Mouse (Mus musculus) urinary bladder, postnatal 4 days (tissue): ENCODE measurements around the gene Gas6.

ENCODE experiments used
- DNase-seq, 2 experiments: peaks; one replicate each; pipeline ENCODE4 v3.0.0; 2021 to 2022; ENCODE audit warnings: low spot score in 2 of 2

Gene Gas6

DNA sequence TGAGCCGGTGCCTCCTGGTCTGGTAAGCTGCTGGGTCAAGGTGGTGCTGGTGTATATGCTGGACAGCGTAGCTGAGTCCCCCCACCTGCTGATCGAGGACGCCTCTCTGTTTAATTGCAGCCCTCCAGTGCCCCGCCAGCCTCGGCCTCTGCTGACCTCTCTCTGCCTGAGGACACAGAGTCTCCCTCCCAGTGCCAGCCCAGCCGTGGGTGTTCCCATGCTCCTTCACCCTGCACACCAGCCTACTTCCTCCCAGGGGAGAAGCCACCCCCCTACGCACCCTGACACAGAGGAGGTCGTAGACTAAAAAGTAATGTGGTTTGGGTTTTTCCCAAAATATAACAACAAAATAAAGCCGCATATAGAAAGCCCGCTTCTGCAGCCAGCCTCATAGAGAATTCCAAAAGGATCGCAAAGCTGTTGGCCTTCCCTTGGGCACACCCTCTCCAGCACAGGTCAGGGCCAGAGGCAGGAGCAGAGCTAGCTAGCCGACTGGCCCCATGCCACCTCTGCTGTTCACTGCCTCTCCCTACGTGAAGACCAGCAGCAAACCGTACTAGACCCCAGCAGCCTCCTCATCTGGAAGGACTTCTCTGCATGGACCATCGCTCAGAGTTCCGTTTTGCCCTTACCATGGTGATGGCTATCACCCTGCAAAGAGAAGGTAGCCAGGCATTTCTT is 33.1 kb downstream of the Gas6 start:
- no peak for DNase-seq

DNA sequence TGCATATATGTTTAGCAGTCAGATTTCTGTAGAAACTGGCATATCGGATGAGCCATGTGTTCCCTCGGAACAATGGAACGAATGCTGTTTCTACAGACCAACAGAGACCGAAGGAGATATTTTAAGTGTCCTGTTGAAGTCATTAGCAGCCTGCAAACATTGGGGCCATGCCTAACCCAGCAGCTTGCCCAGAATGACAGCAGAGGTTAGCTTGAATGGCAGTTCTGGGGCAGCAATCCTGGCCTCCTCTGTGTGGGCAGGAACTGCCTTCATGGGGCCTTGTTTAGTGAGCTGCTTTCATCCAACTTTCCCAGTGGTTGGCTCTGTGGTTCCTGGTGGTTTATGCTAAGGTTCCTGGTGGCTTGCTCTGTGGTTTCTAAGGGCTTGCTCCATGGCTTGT is 34.9 kb downstream of the Gas6 start:
- DNase-seq = no peak

DNA sequence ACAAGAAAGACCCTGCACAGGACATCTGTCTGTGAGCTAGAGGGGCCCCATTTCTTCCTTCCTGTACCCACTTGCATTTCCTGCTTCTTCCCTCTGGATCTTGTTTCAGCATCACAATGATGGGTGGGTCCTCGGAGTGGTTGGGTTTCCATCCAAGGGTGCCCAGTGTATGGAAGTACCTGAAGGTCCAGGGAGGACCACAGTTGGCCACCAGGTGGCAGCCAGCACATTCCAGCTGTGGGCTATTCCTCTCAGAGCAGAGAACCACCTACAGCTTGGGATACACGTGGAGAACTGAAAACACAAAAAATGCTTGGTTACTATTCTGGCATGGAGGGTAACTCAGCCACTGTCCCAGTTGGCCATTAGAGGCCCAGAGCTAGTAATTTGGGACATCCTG is 39.0 kb downstream of the Gas6 start:
- DNase-seq = no peak

DNA sequence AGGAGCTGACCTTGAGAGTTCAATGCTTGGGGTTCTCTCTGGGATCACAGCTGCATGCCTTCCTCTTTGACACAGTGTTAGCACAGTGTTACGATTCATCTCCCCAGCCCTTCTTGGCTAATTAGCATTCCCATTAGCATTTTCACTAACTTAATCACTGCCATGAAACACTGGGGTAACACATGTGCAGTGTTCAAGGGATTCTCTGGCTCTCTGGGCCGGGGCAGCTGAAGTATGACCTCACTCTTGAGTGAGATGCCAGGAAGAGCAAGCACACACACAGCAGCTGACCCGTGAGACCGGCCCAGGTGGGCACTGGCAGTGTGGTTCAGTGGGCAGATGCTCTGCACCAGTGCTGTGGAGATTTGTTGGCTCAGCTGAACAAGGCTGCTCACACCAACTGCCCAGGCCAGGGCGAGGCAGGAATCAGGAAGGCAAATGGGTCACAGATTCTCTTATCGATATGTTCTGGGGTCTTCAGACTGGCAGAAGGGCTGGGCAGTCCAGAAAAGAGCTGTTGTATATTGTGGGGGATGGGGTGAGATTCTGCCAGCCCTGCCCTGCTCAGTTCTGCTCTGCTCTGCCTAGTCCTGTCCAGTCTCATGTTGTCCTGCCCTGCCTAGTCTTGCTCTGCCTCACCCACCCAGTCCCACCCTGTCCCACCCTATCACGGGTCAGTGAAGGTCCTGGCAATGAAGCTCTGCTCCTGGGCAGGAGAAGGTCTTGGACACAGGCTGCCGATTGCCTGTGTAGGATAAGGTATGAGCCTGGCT is 39.8 kb downstream of the Gas6 start:
- no peak for DNase-seq

DNA sequence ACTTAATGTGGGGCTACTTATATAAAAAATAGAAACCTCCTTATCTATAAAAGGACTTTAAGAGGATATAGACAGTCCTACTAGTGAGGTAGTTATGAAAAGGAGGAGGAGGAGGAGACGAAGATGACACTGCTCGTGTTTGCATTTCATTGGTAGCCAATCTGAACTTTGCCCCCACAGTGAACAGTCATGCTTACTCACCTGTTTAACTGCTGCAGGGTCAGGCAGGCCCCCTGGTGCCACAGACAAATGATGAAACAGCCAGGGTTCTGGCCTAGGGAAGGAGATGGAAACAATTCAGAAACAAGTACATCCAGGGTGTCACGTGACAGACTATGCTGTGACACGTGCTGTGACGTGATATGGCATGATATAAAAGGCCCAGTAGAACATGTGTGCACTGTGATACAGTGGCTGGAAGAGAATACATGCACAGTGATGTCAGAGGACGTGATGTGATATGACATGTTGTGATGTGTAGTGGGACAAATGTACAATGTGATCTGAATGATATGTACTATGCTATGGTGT is 42.5 kb downstream of the Gas6 start:
- no peak for DNase-seq

DNA sequence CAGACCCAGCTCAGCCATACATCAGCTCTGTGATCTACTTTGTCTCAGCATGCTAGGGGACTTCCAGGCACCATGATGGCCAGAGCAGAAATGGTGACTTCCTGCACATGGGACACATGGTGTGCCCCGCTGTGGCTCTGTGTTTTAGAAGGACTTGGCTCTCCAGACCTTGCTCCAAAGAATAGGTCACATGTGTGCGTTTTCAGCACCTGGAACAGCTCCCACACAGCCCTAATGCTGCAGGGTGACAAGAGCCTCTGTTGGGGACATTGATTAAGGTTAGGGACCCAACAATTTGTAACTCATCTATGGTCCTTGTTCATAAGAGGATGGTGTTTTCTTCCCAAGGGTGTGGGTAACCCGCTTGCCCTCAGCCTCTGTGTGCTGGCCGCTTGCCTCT is 46.1 kb downstream of the Gas6 start:
- no peak for DNase-seq

DNA sequence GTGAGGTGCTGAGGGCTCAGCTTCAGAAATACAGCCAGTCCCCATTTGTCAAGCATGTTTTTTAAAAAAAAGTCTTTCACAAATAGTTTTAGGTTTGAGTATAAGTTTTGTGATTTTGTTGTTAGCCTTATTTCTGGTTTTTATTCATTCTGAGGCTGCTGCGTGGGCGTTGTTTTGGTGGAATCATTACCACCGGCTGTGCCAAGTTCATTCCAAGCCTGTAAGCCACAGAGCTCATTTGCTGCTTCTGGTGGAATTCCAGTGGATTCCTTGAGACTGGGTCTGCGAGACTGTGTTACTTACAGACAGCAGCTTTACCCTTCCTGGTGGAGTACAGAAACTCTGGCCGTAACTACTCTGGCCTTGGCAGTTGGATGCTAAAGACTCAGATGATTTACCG is 47.8 kb downstream of the Gas6 start:
- no peak for DNase-seq

DNA sequence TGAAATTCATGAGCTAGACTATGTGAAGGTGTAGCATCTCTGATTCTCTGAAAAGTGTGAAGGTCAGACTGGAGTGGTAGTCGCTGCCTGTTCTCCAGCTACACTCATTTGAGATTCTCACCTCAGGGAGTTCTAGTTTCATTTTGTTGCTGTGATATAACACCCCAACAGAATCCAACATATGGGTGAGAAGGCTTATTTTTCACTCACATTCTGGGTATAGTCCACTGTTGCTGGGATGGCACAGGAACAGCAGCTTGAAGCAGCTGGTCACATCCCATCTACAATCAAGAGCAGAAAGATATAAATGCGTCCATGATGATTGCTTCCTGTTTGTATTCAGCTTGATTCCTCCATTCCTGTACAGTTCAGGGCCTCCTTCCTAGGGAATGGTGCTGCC is 52.1 kb downstream of the Gas6 start:
- DNase-seq = no peak

DNA sequence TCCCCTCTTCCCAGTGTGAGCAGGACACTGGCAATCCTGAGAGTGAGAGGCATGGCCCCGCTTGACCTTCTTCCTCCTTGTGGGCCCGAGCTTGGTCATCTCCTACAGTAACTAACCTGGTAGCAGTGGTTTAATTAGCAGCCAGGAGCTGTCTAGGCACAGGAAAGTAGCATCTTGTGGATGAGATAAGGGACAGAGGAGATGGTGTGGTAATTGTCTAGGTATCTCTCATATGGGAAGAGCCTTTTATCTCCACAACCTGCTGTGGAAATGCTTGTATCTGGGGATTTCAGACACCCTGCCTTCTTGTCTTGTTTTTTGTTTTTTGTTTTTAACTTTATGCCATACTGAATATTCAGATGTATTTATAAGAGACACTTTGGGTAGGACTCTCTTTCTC is 56.8 kb downstream of the Gas6 start:
- DNase-seq = no peak

DNA sequence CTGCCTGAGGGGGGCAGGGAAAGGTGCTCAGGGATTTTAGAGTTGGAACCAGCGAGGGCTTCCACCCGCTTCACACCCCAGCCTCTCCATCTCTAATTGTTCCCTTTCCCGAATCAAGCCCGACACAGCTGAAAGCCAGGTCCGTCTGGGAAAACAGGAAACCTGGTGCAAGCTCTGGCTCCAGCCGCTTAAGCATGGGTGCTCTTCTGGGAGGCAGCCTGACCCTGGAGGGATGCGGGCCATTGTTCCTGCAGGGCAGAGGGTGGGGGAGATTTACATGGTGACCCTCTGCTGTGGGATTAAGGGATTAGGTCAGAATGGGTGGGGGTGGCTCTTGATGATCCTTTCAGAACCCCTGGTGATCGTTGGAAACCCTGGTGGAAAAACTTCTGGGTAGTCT is 58.2 kb downstream of the Gas6 start:
- DNase-seq = no peak

DNA sequence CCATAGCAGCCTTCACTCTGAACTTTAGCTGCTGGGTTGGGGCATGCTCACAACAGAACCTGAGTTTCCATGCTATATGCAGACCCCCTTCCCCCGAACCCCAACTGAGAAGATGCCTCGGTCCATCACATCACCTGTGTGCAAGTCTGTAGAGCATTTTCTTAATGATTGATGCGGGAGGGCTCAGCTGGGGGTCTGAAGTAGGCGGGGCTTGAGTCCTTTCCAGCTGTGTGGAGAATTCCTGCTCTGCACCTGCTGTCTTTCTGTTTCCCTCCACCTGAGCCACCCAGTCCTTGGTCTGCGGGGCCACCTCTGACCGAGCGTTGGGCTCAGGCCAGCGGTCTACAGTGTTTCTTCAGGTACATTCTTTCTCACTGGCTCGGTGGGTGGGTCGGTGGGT is 59.4 kb downstream of the Gas6 start, which contains the start of gene Tmem255b:
Gene Tmem255b (plus strand): TSS at position 301 of the 400 bp plus-strand sequence.
- DNase-seq = no peak

DNA sequence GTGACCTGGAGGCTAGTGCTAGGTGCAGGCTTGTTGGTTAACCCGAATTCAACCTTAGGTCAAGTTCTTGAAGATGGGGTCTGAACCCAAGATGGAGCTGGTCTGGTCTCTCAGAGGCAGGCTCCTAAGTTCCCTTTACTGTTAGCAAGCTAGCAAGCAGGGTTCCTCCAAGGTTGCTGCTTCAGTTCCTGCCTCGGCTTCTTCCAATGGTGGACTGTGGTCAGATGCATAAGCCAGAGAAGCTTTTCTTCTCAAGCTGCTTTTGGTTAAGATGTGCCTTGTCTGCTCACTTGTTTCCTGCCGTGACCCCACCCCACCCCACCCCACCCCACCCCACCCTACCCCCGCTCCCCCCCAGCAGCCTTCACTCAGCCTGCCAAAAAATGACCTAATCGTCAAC is 61.2 kb downstream of the Gas6 start:
- no peak for DNase-seq

DNA sequence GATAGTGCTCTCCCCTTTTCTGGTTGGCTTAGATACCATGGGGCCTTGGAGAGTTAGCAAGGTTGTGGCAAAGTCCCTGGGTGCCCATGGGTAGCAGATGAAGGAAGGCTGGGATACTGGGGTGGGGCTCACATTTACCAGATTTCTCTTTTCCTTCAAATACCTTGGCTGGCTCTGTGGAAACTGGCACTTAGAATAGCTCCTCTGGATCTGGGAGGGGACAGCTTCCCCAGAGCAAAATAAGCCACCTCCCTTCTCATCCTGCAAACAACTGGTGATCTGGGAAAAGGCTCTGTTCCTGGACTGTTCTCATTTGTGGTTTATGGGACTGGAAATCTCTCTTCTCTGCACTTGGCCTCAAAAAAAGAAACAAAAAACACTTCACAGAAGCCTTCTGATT is 63.4 kb downstream of the Gas6 start:
- DNase-seq = no peak

DNA sequence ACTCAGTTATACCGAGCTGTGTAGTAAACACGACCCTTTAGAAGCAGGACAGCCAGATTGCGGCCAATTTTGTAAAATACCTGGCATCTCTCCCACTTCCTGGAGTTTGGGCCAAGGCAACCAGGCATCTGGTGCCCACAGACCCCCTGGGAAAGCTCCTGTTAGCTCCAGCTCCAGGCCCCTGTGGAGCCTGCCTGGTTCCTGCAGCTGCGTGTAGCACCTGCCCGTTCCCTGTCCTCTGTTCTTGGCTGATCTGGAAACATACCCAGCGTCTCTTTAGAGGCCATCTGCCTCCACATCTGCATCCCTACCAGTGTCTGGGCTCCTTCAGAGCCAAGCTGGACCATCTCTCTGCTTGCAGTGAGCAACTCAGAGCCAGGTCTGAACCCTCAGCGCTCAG is 63.9 kb downstream of the Gas6 start:
- no peak for DNase-seq

DNA sequence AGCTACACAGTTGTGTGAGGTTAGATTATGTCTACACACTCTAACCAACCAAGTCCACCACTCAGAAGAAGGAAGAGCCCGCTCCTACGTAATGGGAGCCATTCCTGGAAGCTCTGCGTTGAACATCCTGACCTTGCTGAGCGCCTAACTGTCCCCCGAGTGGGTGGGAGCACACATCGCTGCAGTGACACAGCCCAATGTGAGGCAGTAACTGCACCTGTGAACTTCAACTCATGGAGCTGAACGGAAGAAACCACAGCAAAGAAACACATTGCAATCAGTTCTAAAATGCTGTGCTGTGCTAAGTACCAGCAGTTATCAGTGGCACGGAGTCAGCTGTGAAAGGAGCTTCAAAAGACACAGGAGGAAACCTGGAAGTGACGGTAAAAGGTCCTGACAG is 66.1 kb downstream of the Gas6 start:
- no peak for DNase-seq

DNA sequence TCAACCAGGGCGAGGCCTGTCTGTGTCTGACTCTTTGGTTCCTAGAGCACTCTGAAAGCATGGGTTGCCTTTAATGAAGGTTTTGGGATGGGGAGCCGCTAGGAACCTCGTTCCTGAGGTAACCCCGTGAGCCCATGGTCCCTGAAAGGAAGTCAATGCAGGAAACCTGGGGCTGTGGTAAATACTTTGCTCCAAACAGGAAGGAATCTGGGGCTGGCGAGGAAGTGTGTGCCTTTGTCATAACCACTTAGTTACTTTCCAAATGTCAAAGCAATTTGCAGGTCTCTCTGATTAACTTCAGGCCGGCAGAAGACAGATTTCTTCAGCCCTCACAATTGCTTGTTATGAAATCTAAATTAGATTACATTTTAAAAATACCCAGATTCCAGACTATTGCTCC is 66.9 kb downstream of the Gas6 start:
- no peak for DNase-seq

DNA sequence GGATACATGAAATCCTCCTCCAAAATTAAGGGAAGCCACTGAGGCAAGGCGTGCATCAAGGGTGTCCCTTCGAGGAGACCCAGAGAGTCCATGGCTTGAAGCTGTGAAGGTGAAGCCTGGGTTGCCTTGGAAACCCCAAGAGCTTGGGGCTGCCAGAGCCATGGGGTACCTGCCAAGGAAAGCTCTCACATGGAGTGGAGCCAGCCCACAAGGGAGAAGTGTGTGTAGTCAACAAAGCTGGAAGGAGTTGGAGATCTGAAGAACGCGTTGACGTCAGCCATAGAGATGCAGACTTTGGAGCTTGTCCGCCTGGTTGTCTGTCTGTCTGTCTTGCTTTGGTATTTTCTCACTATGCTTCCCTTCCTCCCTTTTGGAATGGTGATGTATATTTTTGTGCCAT is 73.3 kb downstream of the Gas6 start:
- DNase-seq = no peak

DNA sequence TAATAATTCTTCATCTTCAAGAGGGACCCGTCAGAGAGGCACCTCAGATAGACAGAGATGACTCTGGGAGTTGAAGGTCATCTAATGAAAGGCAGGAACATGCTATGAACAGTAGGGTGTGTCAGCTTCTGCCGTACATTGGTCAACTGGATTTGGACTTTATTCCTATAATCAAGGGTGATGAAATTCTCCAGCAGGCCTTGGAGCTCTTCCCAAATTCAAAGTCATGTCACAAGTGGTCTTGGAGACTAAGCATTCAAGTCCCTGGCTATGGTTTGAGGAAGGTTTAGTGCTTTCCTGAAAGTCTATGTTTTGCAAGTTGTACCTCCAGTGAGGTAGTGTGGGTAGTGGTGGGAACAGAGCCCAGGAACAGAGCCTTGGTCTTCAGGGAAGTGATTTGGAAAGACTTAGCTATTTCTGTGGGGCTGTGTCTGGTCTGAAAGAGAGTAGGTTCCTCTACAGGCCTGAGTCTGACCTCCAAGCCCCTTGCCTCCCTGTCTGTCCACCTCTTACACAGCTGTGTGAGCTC is 75.1 kb downstream of the Gas6 start:
- no peak for DNase-seq

DNA sequence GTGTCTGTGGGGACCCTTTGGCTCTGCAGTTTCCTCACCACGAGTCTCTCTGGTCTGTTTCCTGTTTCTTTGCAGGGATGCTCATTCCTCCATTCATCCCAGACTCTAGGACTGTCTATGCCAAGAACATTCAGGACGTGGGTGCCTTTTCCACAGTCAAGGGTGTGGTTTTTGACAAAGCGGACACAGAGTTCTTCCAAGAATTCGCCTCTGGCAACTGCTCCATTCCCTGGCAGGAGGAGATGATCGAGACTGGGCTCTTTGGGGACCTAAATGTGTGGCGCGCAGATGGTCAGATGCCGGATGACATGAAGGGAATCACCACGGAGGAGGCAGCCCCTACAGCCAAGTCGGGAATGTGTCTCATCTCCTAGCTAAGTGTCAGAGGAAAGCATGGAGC is 78.4 kb downstream of the Gas6 start:
- no peak for DNase-seq
